Mouse (Mus musculus) small intestine, adult 2 months (tissue): ENCODE results near the gene Sorcs1. TPM values are rescaled to one million over a fixed set of nuclear protein-coding genes. Genes with fewer than 3 reads are reported as not detected.

Source experiments
- H3K27ac ChIP-seq: fragments of 200-500 bp; 2 replicates; pipeline ENCODE4 v1.5.1; 2012; ENCODE audit warnings: low read depth, low read length, control low read depth, inconsistent platforms; ENCODE audit not compliant: insufficient read depth
- H3K27me3 ChIP-seq: fragments of 200-500 bp; 2 replicates; pipeline ENCODE4 v1.6.1; 2012; ENCODE audit warnings: mild to moderate bottlenecking, moderate library complexity, low read length, inconsistent platforms; ENCODE audit not compliant: control insufficient read depth, insufficient read depth
- H3K36me3 ChIP-seq: fragments of 200-500 bp; 2 replicates; pipeline ENCODE4 v1.6.1; 2012; ENCODE audit warnings: mild to moderate bottlenecking, low read length, control low read depth, inconsistent platforms; ENCODE audit not compliant: control insufficient read depth, insufficient read depth
- H3K4me1 ChIP-seq: fragments of 200-500 bp; 2 replicates; pipeline ENCODE4 v1.6.1; 2012; ENCODE audit warnings: low read length, inconsistent platforms, mixed read lengths; ENCODE audit not compliant: control insufficient read depth, insufficient read depth, insufficient read length
- H3K4me3 ChIP-seq: fragments of 200-500 bp; 2 replicates; pipeline ENCODE4 v1.5.1; 2012; ENCODE audit warnings: low read depth, mild to moderate bottlenecking, control low read depth, inconsistent platforms, low read length, moderate library complexity
- CTCF ChIP-seq: fragments of 200-500 bp; IDR thresholded peaks from 2 replicates; pipeline ENCODE4 v1.5.1; 2012; ENCODE audit warnings: low read depth, mild to moderate bottlenecking, control low read depth, inconsistent platforms, low read length, moderate library complexity, mixed read lengths; ENCODE audit not compliant: insufficient replicate concordance, insufficient read length; ENCODE audit errors: extremely low read depth
- POLR2A ChIP-seq: fragments of 200-500 bp; IDR thresholded peaks from 2 replicates; pipeline ENCODE4 v1.6.1; 2012; ENCODE audit warnings: low read depth, mild to moderate bottlenecking, control low read depth, inconsistent platforms, low read length, moderate library complexity
- WGBS: fragments of 180-500 bp; shearing (Covaris S2); methylation state at CpG from one replicate; pipeline ENCODE4 v1.1.7; 2018; 5-methylcytosine and 5-hydroxymethylcytosine counted together
- polyA plus RNA-seq: library from polyadenylated mRNA; depleted of rRNA; stranded (reverse); fragments of >200 nt; gene quantifications from 2 replicates; pipeline ENCODE4 v1.2.3, GENCODE M21; 2012

The Sorcs1 gene
- polyA plus RNA-seq, 1 experiment, result 0.08 TPM

GRCm38 (mm10) chr19:50331136-50331535 is 347.3 kb downstream of the Sorcs1 start:
- TF ChIP-seq POLR2A (no peak), CTCF (no peak)
- H3K4me3 ChIP-seq, result no peak overlapping the region
- H3K36me3 ChIP-seq, result no peaks in the 10 kb centered on the region
- H3K27ac ChIP-seq, result no peak overlapping the region
- H3K4me1 ChIP-seq, result no peaks in the 10 kb centered on the region
- WGBS, result 64% methylated on average over 3 of the region's 3 CpGs
- H3K27me3 ChIP-seq, result no peaks in the 10 kb centered on the region

GRCm38 (mm10) chr19:50327804-50328203 is 350.6 kb downstream of the Sorcs1 start:
- 47% methylated on average over 8 of the region's 8 CpGs for WGBS
- Histone ChIP-seq H3K4me1 (no peaks in the 10 kb centered on the region), H3K36me3 (no peaks in the 10 kb centered on the region), H3K27me3 (no peaks in the 10 kb centered on the region), H3K27ac (no peak overlapping the region), H3K4me3 (no peak overlapping the region)
- TF ChIP-seq CTCF, result no peak
- TF ChIP-seq POLR2A, result no peak

- 64% methylated on average over 3 of the region's 3 CpGs for WGBS
- H3K27ac ChIP-seq, result no peak overlapping the region
- H3K36me3 ChIP-seq, result no peaks in the 10 kb centered on the region
- no peaks in the 10 kb centered on the region for H3K27me3 ChIP-seq
- no peak for TF ChIP-seq POLR2A
- no peak for TF ChIP-seq CTCF
- H3K4me1 ChIP-seq, result no peaks in the 10 kb centered on the region
- no peak overlapping the region for H3K4me3 ChIP-seq
These were observed 352.3 kb downstream of the Sorcs1 start for GRCm38 (mm10) chr19:50326151-50326550.

- H3K4me3 ChIP-seq, result no peak overlapping the region
- no peaks in the 10 kb centered on the region for H3K27me3 ChIP-seq
- no peaks in the 10 kb centered on the region for H3K4me1 ChIP-seq
- no peak overlapping the region for H3K27ac ChIP-seq
- WGBS, result 93% methylated on average over 10 of the region's 10 CpGs
- TF ChIP-seq CTCF, result no peak
- TF ChIP-seq POLR2A, result no peak
- H3K36me3 ChIP-seq, result no peaks in the 10 kb centered on the region
These were observed 352.8 kb downstream of the Sorcs1 start for GRCm38 (mm10) chr19:50325686-50326085.

GRCm38 (mm10) chr19:50307046-50307445 is 371.4 kb downstream of the Sorcs1 start:
- H3K4me1 ChIP-seq, result no peaks in the 10 kb centered on the region
- TF ChIP-seq CTCF (no peak), POLR2A (no peak)
- H3K27me3 ChIP-seq, result no peaks in the 10 kb centered on the region
- no peak overlapping the region for H3K27ac ChIP-seq
- no peak overlapping the region for H3K4me3 ChIP-seq
- no peaks in the 10 kb centered on the region for H3K36me3 ChIP-seq
- WGBS, result 69% methylated on average over 2 of the region's 2 CpGs

GRCm38 (mm10) chr19:50294205-50294604 is 384.2 kb downstream of the Sorcs1 start:
- Histone ChIP-seq H3K27me3 (no peaks in the 10 kb centered on the region), H3K36me3 (no peaks in the 10 kb centered on the region), H3K27ac (no peak overlapping the region), H3K4me3 (no peak overlapping the region), H3K4me1 (no peaks in the 10 kb centered on the region)
- TF ChIP-seq CTCF (no peak), POLR2A (no peak)
- WGBS, result 82% methylated on average over 7 of the region's 7 CpGs

GRCm38 (mm10) chr19:50264450-50264849 is 414.0 kb downstream of the Sorcs1 start:
- 66% methylated on average over 1 of the region's 1 CpGs for WGBS
- Histone ChIP-seq H3K27ac (no peak overlapping the region), H3K4me1 (no peaks in the 10 kb centered on the region), H3K27me3 (no peaks in the 10 kb centered on the region), H3K36me3 (no peaks in the 10 kb centered on the region), H3K4me3 (no peak overlapping the region)
- TF ChIP-seq POLR2A (no peak), CTCF (no peak)

GRCm38 (mm10) chr19:50258718-50259413 is 419.6 kb downstream of the Sorcs1 start:
- H3K4me3 ChIP-seq, result no peak overlapping the region
- H3K36me3 ChIP-seq, result no peaks in the 10 kb centered on the region
- H3K27me3 ChIP-seq, result no peaks in the 10 kb centered on the region
- no peaks in the 10 kb centered on the region for H3K4me1 ChIP-seq
- no peak overlapping the region for H3K27ac ChIP-seq
- TF ChIP-seq POLR2A (no peak), CTCF (no peak; the same call in 1 of the 2 replicates)
- 40% methylated on average over 16 of the region's 16 CpGs for WGBS
